ENCODE assay signal across 20 mouse cellular contexts in genomic region chr6:100235036-100235435, GRCm38 (mm10). TPM values are rescaled to one million over a fixed set of nuclear protein-coding genes. Genes with fewer than 3 reads are reported as not detected.
DNase-seq lines count a peak whose midpoint lies in the region; ATAC-seq and TF ChIP-seq lines count a peak whose summit lies in the region.
"Had no signal": no experiment of that assay in that cellular context is flagged by ENCODE, and none has a peak within 500 bp of the region (broad histone marks: within the 10 kb centered on the region; RNA-seq: fewer than 3 reads in every experiment).

No protein-coding gene starts in this region.

- peaks cover 6% of the 10 kb centered on the region for H3K79me2 ChIP-seq in heart, adult 2 months (replicated peaks; ENCODE audit: control insufficient read depth, insufficient read depth, low read length)

- TF ChIP-seq POLR2A in heart, adult 2 months (IDR thresholded peaks at IDR 0.05; ENCODE audit: insufficient read depth, low read depth, low read length) = no peak

- no peak overlapping the region for H3K27ac ChIP-seq in liver, embryonic 11.5 days (ENCODE audit: low read depth, low read length)
- no peak overlapping the region for H3K27ac ChIP-seq in liver, embryonic 13.5 days
- H3K27ac ChIP-seq in liver, postnatal 0 days (ENCODE audit: low read depth) = 0 out of 2 replicates have a peak overlapping the region, but pooled peaks have one; percentile 4
- H3K27ac ChIP-seq in heart, adult 2 months = no peak overlapping the region
- H3K27ac ChIP-seq: embryonic facial prominence, embryonic 12.5 days; forebrain, embryonic 12.5 days; heart, embryonic 13.5 days; hindbrain, embryonic 15.5 days had no signal

- H3K4me1 ChIP-seq in liver, embryonic 11.5 days (replicated peaks; ENCODE audit: control insufficient read depth, insufficient read depth, low read length) = peaks cover 28% of the 10 kb centered on the region
- H3K4me1 ChIP-seq in liver, embryonic 13.5 days (replicated peaks) = peaks cover 55% of the 10 kb centered on the region
- peaks cover 33% of the 10 kb centered on the region for H3K4me1 ChIP-seq in liver, postnatal 0 days (ENCODE audit: insufficient read depth)
- peaks cover 4% of the 10 kb centered on the region for H3K4me1 ChIP-seq in heart, adult 2 months (ENCODE audit: control insufficient read depth, insufficient read depth, low read length)

- TF ChIP-seq EP300 in liver, postnatal 0 days (IDR thresholded peaks at IDR 0.05; ENCODE audit: low read depth) = no peak
- TF ChIP-seq EP300 in heart, adult 2 months (IDR thresholded peaks at IDR 0.05; ENCODE audit: insufficient read depth, low read depth, low read length) = no peak

- peak; percentile 74 for ATAC-seq in liver, embryonic 11.5 days (replicated peaks; ENCODE audit: low FRiP score)
- ATAC-seq in liver, embryonic 13.5 days (ENCODE audit: low read depth) = peak; percentile 76
- no peak for ATAC-seq in liver, postnatal 0 days
- ATAC-seq: forebrain, embryonic 16.5 days had no signal

- H3K36me3 ChIP-seq in liver, embryonic 11.5 days (ENCODE audit: control insufficient read depth, insufficient read depth, low read length) = no peaks in the 10 kb centered on the region
- 0 out of 2 replicates have a peak, but pooled peaks cover 2% of the 10 kb centered on the region for H3K36me3 ChIP-seq in liver, embryonic 13.5 days
- 0 out of 2 replicates have a peak, but pooled peaks cover 3% of the 10 kb centered on the region for H3K36me3 ChIP-seq in liver, postnatal 0 days (replicated peaks; ENCODE audit: insufficient read depth, low read length)
- peaks cover 7% of the 10 kb centered on the region; the same call in 1 of the 2 replicates for H3K36me3 ChIP-seq in heart, adult 2 months (ENCODE audit: control insufficient read depth, insufficient read depth, low read length)
- H3K36me3 ChIP-seq: embryonic facial prominence, embryonic 12.5 days; hindbrain, embryonic 15.5 days had no signal

- intact Hi-C loops in heart, adult 2 months (cut with DNase I) = no loop called here

- no peak overlapping the region for H3K4me2 ChIP-seq in liver, embryonic 11.5 days
- H3K4me2 ChIP-seq in liver, embryonic 13.5 days = no peak overlapping the region
- H3K4me2 ChIP-seq in liver, postnatal 0 days (ENCODE audit: low read depth, low read length) = no peak overlapping the region
- H3K4me2 ChIP-seq: embryonic facial prominence, embryonic 12.5 days; forebrain, embryonic 12.5 days; heart, embryonic 13.5 days; hindbrain, embryonic 15.5 days had no signal

- H3K4me3 ChIP-seq in liver, embryonic 11.5 days (ENCODE audit: low read depth, low read length) = no peak overlapping the region
- H3K4me3 ChIP-seq in liver, embryonic 13.5 days (replicated peaks) = no peak overlapping the region
- no peak overlapping the region for H3K4me3 ChIP-seq in liver, postnatal 0 days (ENCODE audit: low read depth, low read length)
- H3K4me3 ChIP-seq in heart, adult 2 months = no peak overlapping the region
- H3K4me3 ChIP-seq: embryonic facial prominence, embryonic 12.5 days; forebrain, embryonic 12.5 days; heart, embryonic 13.5 days; hindbrain, embryonic 15.5 days had no signal

- H3K27me3 ChIP-seq in liver, embryonic 11.5 days (replicated peaks; ENCODE audit: control insufficient read depth, insufficient read depth, low read length) = no peaks in the 10 kb centered on the region
- no peaks in the 10 kb centered on the region for H3K27me3 ChIP-seq in liver, embryonic 13.5 days
- no peaks in the 10 kb centered on the region for H3K27me3 ChIP-seq in liver, postnatal 0 days (ENCODE audit: insufficient read depth, low read length)
- H3K27me3 ChIP-seq in heart, adult 2 months (ENCODE audit: control insufficient read depth, insufficient read depth, low read length) = no peaks in the 10 kb centered on the region
- H3K27me3 ChIP-seq: CH12.LX; embryonic facial prominence, embryonic 12.5 days; forebrain, embryonic 12.5 days; heart, embryonic 13.5 days; hindbrain, embryonic 15.5 days had no signal

- H3K9me3 ChIP-seq in liver, embryonic 11.5 days (ENCODE audit: control insufficient read depth, low read length) = no peaks in the 10 kb centered on the region
- H3K9me3 ChIP-seq in liver, embryonic 13.5 days (replicated peaks) = no peaks in the 10 kb centered on the region
- H3K9me3 ChIP-seq in liver, postnatal 0 days (ENCODE audit: low read length) = no peaks in the 10 kb centered on the region
- H3K9me3 ChIP-seq: embryonic facial prominence, embryonic 12.5 days; forebrain, embryonic 12.5 days; heart, embryonic 13.5 days; hindbrain, embryonic 15.5 days had no signal

- no peak for TF ChIP-seq CTCF in liver, postnatal 0 days (IDR thresholded peaks at IDR 0.05; ENCODE audit: low read depth)
- TF ChIP-seq CTCF in heart, adult 2 months (IDR thresholded peaks at IDR 0.05) = no peak

- no peak overlapping the region for H3K9ac ChIP-seq in liver, embryonic 11.5 days (ENCODE audit: low read depth, low read length)
- H3K9ac ChIP-seq in liver, embryonic 13.5 days = 0 out of 2 replicates have a peak overlapping the region, but pooled peaks have one; percentile 1
- H3K9ac ChIP-seq in liver, postnatal 0 days (replicated peaks) = no peak overlapping the region
- no peak overlapping the region for H3K9ac ChIP-seq in heart, adult 2 months (ENCODE audit: low read depth, low read length)
- H3K9ac ChIP-seq: embryonic facial prominence, embryonic 12.5 days; forebrain, embryonic 12.5 days; heart, embryonic 13.5 days; hindbrain, embryonic 15.5 days had no signal

- DNase-seq in liver, embryonic 11.5 days (ENCODE audit: low spot score) = no peak
- no peak for DNase-seq in liver
- DNase-seq in liver, embryonic 13.5 days = no peak
- DNase-seq in liver, postnatal 0 days = no peak
- no peak for DNase-seq in lung, postnatal 36 days
- no peak for DNase-seq in spleen, postnatal 36 days (ENCODE audit: low spot score in 2 of 2)
- DNase-seq in heart, adult 2 months = no peak
- DNase-seq: adrenal gland, adult 2 months; adrenal gland, postnatal 25 days; cerebellum, adult 11 months; cerebellum, adult 8-10 months; cerebellum, postnatal 14 days; gastrocnemius, postnatal 10 days; heart, postnatal 36 days had no signal

RNA-seq across cellular contexts. Expression of gene Rybp, which starts 52.2 kb away (rescaled TPM):
- polyA plus RNA-seq in liver, embryonic 11.5 days (2014; fragmentation: Nextera tagmentation; extraction: Ambion mirVana) = 8.7 and 11.2 TPM in 2 replicates
- polyA plus RNA-seq in liver, embryonic 13.5 days (2015; fragmentation: Nextera tagmentation; extraction: Ambion mirVana) = 4.9 and 7.2 TPM in 2 replicates
- polyA plus RNA-seq in liver, postnatal 0 days (2015; fragmentation: Nextera tagmentation; extraction: Ambion mirVana) = 5.8 and 6.7 TPM in 2 replicates
- total RNA-seq in heart, adult 2 months (2021) = 10 to 100 TPM; 10.7 to 12.6 TPM
- 9.1 and 14.3 TPM in 2 replicates for polyA plus RNA-seq in heart, adult 2 months (2012; rRNA removed)
